Mouse (Mus musculus): ENCODE data around the gene Hdac5. TPM values are rescaled to one million over a fixed set of nuclear protein-coding genes. Genes with fewer than 3 reads are reported as not detected.

Hdac5 gene
- total RNA-seq, 2 experiments from 2014 or later = 59.5 to 65.6 TPM

DNA sequence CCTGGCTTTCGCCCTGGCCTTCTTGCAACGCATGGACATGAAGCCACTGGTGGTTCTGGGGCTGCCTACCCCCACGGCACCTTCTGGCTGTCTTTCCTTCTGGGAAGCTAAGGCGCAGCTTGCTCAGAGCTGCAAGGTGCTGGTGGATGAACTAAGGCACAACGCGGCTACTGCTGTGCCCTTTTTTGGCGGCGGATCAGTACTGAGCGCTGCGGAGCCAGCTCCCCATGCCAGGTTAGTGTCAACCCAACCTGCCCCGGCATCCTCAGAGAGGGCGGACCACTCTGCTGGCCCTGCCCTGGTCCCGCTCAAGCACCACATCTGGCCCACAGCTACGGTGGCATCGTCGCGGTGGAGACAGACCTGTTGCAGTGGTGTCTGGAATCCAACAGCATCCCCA, 83.4 kb downstream of the Hdac5 start:
- intact Hi-C loops (cut with DNase I; ENCODE audit: low total_unique reads) = no loop called here
- no peak for DNase-seq

GRCm38 (mm10) chr11:102146005-102146404, 84.0 kb downstream of the Hdac5 start:
- DNase-seq = no peak
- intact Hi-C loops (cut with DNase I; ENCODE audit: low total_unique reads) = no loop called here

DNA sequence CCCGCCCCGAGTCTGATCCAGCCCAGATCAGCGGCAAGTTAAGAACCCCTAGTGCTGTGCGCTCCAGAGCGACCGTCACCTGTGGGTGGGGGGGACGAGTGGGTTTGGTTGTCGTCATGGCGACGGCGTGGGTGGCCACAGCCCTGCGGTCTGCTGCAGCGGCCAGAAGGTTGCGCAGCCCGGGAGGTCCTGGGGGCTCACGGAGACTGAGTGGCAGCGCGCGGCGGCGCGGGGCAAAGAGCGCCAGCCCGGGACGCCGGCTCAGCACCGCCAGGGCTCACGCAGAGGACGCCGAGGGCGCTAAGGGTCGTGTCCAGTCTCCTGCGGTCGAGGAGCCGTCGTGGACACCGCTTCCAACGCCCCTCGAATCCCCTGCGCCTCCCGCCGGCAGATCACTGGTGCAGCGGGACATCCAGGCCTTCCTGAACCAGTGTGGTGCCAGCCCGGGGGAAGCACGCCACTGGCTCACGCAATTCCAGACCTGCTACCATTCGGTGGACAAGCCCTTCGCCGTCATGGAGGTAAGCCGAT, 84.4 kb downstream of the Hdac5 start, which contains the start of gene Nags:
Gene Nags (plus strand): TSS at position 43 of the 531 bp plus-strand sequence.
- DNase-seq = no peak
- intact Hi-C loops (cut with DNase I; ENCODE audit: low total_unique reads) = no loop called here

DNA sequence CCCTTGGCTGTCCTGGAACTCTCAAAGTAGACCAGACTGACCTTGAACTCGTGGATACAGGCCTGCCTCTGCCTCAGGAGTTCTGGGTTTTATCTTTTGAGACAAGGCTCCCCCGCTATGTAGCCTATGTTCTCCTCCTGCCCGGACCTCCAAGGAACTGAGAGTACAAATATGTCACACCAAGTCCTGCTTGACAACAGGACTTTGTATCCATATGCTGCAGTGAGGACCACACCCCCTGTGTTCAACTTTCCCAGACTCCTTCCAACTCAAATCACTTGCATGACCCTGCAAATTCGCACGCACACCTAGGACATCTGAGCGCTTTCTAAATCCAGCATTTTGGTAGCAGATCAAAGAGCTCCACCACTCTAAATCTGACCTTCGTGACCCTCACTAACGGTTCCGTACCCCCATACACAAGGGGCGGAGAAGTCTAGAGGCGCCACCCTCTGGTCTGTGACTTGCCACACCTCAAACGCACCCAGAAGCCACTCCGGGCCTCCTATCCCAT, 85.0 kb downstream of the Hdac5 start:
- intact Hi-C loops (cut with DNase I; ENCODE audit: low total_unique reads) = no loop called here

More for the DNA sequence above, 85.0 kb downstream of the Hdac5 start:
- DNase-seq = no peak

Small RNA genes within 50 kb of the gene (microRNA-seq; reads per million reads assigned to microRNA genes)
- 0.96 to 1.5 reads per million in 2 experiments for gene Mir8101

Other genes with a start within 250 kb of the Hdac5 start
- gene Cfap97d1, start 245.9 kb downstream of the Hdac5 start, total RNA-seq (2021) = not detected
- gene Dusp3, start 243.2 kb downstream of the Hdac5 start, total RNA-seq (2021) = 100 to 1,000 TPM; 140 to 151 TPM
- 10 to 100 TPM; 40.6 to 47.1 TPM for gene Mpp3, start 201.7 kb downstream of the Hdac5 start, total RNA-seq (2021)
- gene Cd300lg, start 188.7 kb downstream of the Hdac5 start, total RNA-seq (2021) = 10 to 100 TPM; 20.2 to 28.6 TPM
- gene Mpp2, start 141.7 kb downstream of the Hdac5 start, total RNA-seq (2021) = 1 to 10 TPM in 1 of 2 experiments, under 1 TPM in 1; 0.92 to 1.6 TPM
- gene Ppy, start 128.8 kb downstream of the Hdac5 start, total RNA-seq (2021) = not detected
- gene Pyy, start 122.3 kb downstream of the Hdac5 start, total RNA-seq (2021) = not detected
- gene Nags, start 84.7 kb downstream of the Hdac5 start, total RNA-seq (2021) = not detected
- 10 to 100 TPM; 15.1 to 16.5 TPM for gene Tmem101, start 73.8 kb downstream of the Hdac5 start, total RNA-seq (2021)
- gene Lsm12, start 44.9 kb downstream of the Hdac5 start, total RNA-seq (2021) = 10 to 100 TPM; 69.9 to 76.0 TPM
- gene G6pc3, start 40.5 kb downstream of the Hdac5 start, total RNA-seq (2021) = 10 to 100 TPM; 36.1 to 36.2 TPM
- gene BC030867, start 18.7 kb upstream of the Hdac5 start, total RNA-seq (2021) = under 1 TPM; 0.11 to 0.47 TPM
- gene Asb16, start 38.6 kb upstream of the Hdac5 start, total RNA-seq (2021) = 10 to 100 TPM; 58.9 to 61.2 TPM
- 10 to 100 TPM; 14.8 to 14.9 TPM for gene Tmub2, start 54.8 kb upstream of the Hdac5 start, total RNA-seq (2021)
- gene Atxn7l3, start 66.5 kb upstream of the Hdac5 start, total RNA-seq (2021) = 10 to 100 TPM; 15.9 to 17.5 TPM
- 10 to 100 TPM; 38.2 to 45.5 TPM for gene Ubtf, start 89.6 kb upstream of the Hdac5 start, total RNA-seq (2021)
- 1 to 10 TPM in 1 of 2 experiments, under 1 TPM in 1; 0.59 to 1.5 TPM for gene Slc4a1, start 136.0 kb upstream of the Hdac5 start, total RNA-seq (2021)
- gene Rundc3a, start 163.2 kb upstream of the Hdac5 start, total RNA-seq (2021) = under 1 TPM; 0.66 to 0.90 TPM
- 10 to 100 TPM; 46.6 to 48.9 TPM for gene Slc25a39, start 177.8 kb upstream of the Hdac5 start, total RNA-seq (2021)
- 10 to 100 TPM; 57.2 to 63.7 TPM for gene Grn, start 200.1 kb upstream of the Hdac5 start, total RNA-seq (2021)
- 1 to 10 TPM; 6.2 to 7.3 TPM for gene Fam171a2, start 217.5 kb upstream of the Hdac5 start, total RNA-seq (2021)
- gene Itga2b, start 240.0 kb upstream of the Hdac5 start, total RNA-seq (2021) = 1 to 10 TPM; 1.6 to 2.5 TPM

All from gastrocnemius, postnatal 14 days (tissue).